Mouse (Mus musculus): ENCODE data around the gene Catip. TPM values are rescaled to one million over a fixed set of nuclear protein-coding genes. Genes with fewer than 3 reads are reported as not detected.
"Not testable (repeated sequence)": the region's sequence is repeated elsewhere in the genome, so short reads cannot be mapped to it uniquely, and the experiment has no call there.

The Catip gene
- polyA plus RNA-seq, 1 experiment: 0.39 TPM

- H3K27me3 ChIP-seq (ENCODE audit: control insufficient read depth, insufficient read depth, low read length): no peaks in the 10 kb centered on the region
- H3K4me3 ChIP-seq (ENCODE audit: low read depth, low read length): peak overlapping the region; percentile 98
- under 1% methylated on average over 16 of the region's 16 CpGs for WGBS
Observed at GRCm38 (mm10) chr1:74392446-74392994, 30.6 kb downstream of the Catip start.

GRCm38 (mm10) chr1:74393010-74393409 lies 31.1 kb downstream of the Catip start:
- Histone ChIP-seq H3K4me3 (ENCODE audit: low read depth, low read length) (peak overlapping the region; percentile 98), H3K27ac (ENCODE audit: insufficient read depth, low read depth, low read length) (peak overlapping the region; percentile 84), H3K36me3 (ENCODE audit: control insufficient read depth, insufficient read depth, low read length) (peaks cover 18% of the 10 kb centered on the region), H3K4me1 (ENCODE audit: control insufficient read depth, insufficient read depth, insufficient read length, low read length) (peaks cover 10% of the 10 kb centered on the region), H3K27me3 (ENCODE audit: control insufficient read depth, insufficient read depth, low read length) (no peaks in the 10 kb centered on the region)
- TF ChIP-seq POLR2A (IDR thresholded peaks at IDR 0.05; ENCODE audit: low read depth, low read length) (no peak), CTCF (IDR thresholded peaks at IDR 0.05; ENCODE audit: extremely low read depth, insufficient read length, insufficient replicate concordance, low read depth, low read length) (no peak)
- 11% methylated on average over 7 of the region's 7 CpGs for WGBS

More at GRCm38 (mm10) chr1:74392446-74392994, 30.6 kb downstream of the Catip start:
- Histone ChIP-seq H3K4me1 (ENCODE audit: control insufficient read depth, insufficient read depth, insufficient read length, low read length) (peaks cover 10% of the 10 kb centered on the region), H3K27ac (ENCODE audit: insufficient read depth, low read depth, low read length) (peak overlapping the region; percentile 96), H3K36me3 (ENCODE audit: control insufficient read depth, insufficient read depth, low read length) (peaks cover 18% of the 10 kb centered on the region)
- TF ChIP-seq CTCF (IDR thresholded peaks at IDR 0.05; ENCODE audit: extremely low read depth, insufficient read length, insufficient replicate concordance, low read depth, low read length): no peak
- TF ChIP-seq POLR2A (IDR thresholded peaks at IDR 0.05; ENCODE audit: low read depth, low read length): no peak; the same call in 1 of the 2 replicates

GRCm38 (mm10) chr1:74393697-74394096 lies 31.8 kb downstream of the Catip start:
- H3K4me3 ChIP-seq (ENCODE audit: low read depth, low read length): peak overlapping the region; percentile 98; the same call in 1 of the 2 replicates
- TF ChIP-seq POLR2A (IDR thresholded peaks at IDR 0.05; ENCODE audit: low read depth, low read length): no peak
- TF ChIP-seq CTCF (IDR thresholded peaks at IDR 0.05; ENCODE audit: extremely low read depth, insufficient read length, insufficient replicate concordance, low read depth, low read length): no peak
- peaks cover 18% of the 10 kb centered on the region for H3K36me3 ChIP-seq (ENCODE audit: control insufficient read depth, insufficient read depth, low read length)
- H3K27me3 ChIP-seq (ENCODE audit: control insufficient read depth, insufficient read depth, low read length): no peaks in the 10 kb centered on the region
- 83% methylated on average over 9 of the region's 9 CpGs for WGBS
- H3K4me1 ChIP-seq (ENCODE audit: control insufficient read depth, insufficient read depth, insufficient read length, low read length): peaks cover 10% of the 10 kb centered on the region
- H3K27ac ChIP-seq (ENCODE audit: insufficient read depth, low read depth, low read length): no peak overlapping the region

GRCm38 (mm10) chr1:74394311-74394710 lies 32.4 kb downstream of the Catip start:
- Histone ChIP-seq H3K36me3 (ENCODE audit: control insufficient read depth, insufficient read depth, low read length) (peaks cover 18% of the 10 kb centered on the region), H3K4me3 (ENCODE audit: low read depth, low read length) (no peak overlapping the region), H3K27me3 (ENCODE audit: control insufficient read depth, insufficient read depth, low read length) (no peaks in the 10 kb centered on the region), H3K27ac (ENCODE audit: insufficient read depth, low read depth, low read length) (no peak overlapping the region), H3K4me1 (ENCODE audit: control insufficient read depth, insufficient read depth, insufficient read length, low read length) (peaks cover 10% of the 10 kb centered on the region)
- 85% methylated on average over 9 of the region's 9 CpGs for WGBS
- TF ChIP-seq POLR2A (IDR thresholded peaks at IDR 0.05; ENCODE audit: low read depth, low read length) (no peak), CTCF (IDR thresholded peaks at IDR 0.05; ENCODE audit: extremely low read depth, insufficient read length, insufficient replicate concordance, low read depth, low read length) (no peak)

- H3K4me1 ChIP-seq (ENCODE audit: control insufficient read depth, insufficient read depth, insufficient read length, low read length): peaks cover 6% of the 10 kb centered on the region
- no peaks in the 10 kb centered on the region for H3K27me3 ChIP-seq (ENCODE audit: control insufficient read depth, insufficient read depth, low read length)
- WGBS: 91% methylated on average over 15 of the region's 15 CpGs
- H3K36me3 ChIP-seq (ENCODE audit: control insufficient read depth, insufficient read depth, low read length): peaks cover 18% of the 10 kb centered on the region
- no peak overlapping the region for H3K27ac ChIP-seq (ENCODE audit: insufficient read depth, low read depth, low read length)
- H3K4me3 ChIP-seq (ENCODE audit: low read depth, low read length): no peak overlapping the region
- TF ChIP-seq CTCF (IDR thresholded peaks at IDR 0.05; ENCODE audit: extremely low read depth, insufficient read length, insufficient replicate concordance, low read depth, low read length): no peak
- no peak for TF ChIP-seq POLR2A (IDR thresholded peaks at IDR 0.05; ENCODE audit: low read depth, low read length)
Observed at GRCm38 (mm10) chr1:74394858-74395257, 33.0 kb downstream of the Catip start.

- Histone ChIP-seq H3K27me3 (ENCODE audit: control insufficient read depth, insufficient read depth, low read length) (no peaks in the 10 kb centered on the region), H3K36me3 (ENCODE audit: control insufficient read depth, insufficient read depth, low read length) (peaks cover 18% of the 10 kb centered on the region), H3K4me1 (ENCODE audit: control insufficient read depth, insufficient read depth, insufficient read length, low read length) (peaks cover 6% of the 10 kb centered on the region), H3K4me3 (ENCODE audit: low read depth, low read length) (no peak overlapping the region), H3K27ac (ENCODE audit: insufficient read depth, low read depth, low read length) (no peak overlapping the region)
- 83% methylated on average over 13 of the region's 13 CpGs for WGBS
- TF ChIP-seq CTCF (IDR thresholded peaks at IDR 0.05; ENCODE audit: extremely low read depth, insufficient read length, insufficient replicate concordance, low read depth, low read length) (no peak), POLR2A (IDR thresholded peaks at IDR 0.05; ENCODE audit: low read depth, low read length) (no peak)
Observed at GRCm38 (mm10) chr1:74395290-74395689, 33.4 kb downstream of the Catip start.

- peaks cover 18% of the 10 kb centered on the region for H3K36me3 ChIP-seq (ENCODE audit: control insufficient read depth, insufficient read depth, low read length)
- peak overlapping the region; percentile 59 for H3K4me3 ChIP-seq (ENCODE audit: low read depth, low read length)
- not testable (repeated sequence) for H3K27me3 ChIP-seq (ENCODE audit: control insufficient read depth, insufficient read depth, low read length); H3K4me1 ChIP-seq (ENCODE audit: control insufficient read depth, insufficient read depth, insufficient read length, low read length)
- peak overlapping the region; percentile 83 for H3K27ac ChIP-seq (ENCODE audit: insufficient read depth, low read depth, low read length)
- 14% methylated on average over 12 of the region's 12 CpGs for WGBS
Observed at GRCm38 (mm10) chr1:74396456-74397222, 34.7 kb downstream of the Catip start.
